Mouse (Mus musculus): ENCODE results near the gene Gm7978.
"Not testable (repeated sequence)": the region's sequence is repeated elsewhere in the genome, so short reads cannot be mapped to it uniquely, and the experiment has no call there.

Gene Gm7978

GRCm38 (mm10) chr5:95736073-95736472 lies at the start of gene Gm7978:
TSS of gene Gm7978 (minus strand) at chr5:95736173.
- not testable (repeated sequence) for DNase-seq (ENCODE audit: low read depth, low spot score)

GRCm38 (mm10) chr5:95775690-95776089 lies 39.7 kb upstream of the Gm7978 start, which contains the start of gene E330014E10Rik:
TSS of gene E330014E10Rik (plus strand) at chr5:95775990.
- not testable (repeated sequence) for DNase-seq (ENCODE audit: low read depth, low spot score)

DNA sequence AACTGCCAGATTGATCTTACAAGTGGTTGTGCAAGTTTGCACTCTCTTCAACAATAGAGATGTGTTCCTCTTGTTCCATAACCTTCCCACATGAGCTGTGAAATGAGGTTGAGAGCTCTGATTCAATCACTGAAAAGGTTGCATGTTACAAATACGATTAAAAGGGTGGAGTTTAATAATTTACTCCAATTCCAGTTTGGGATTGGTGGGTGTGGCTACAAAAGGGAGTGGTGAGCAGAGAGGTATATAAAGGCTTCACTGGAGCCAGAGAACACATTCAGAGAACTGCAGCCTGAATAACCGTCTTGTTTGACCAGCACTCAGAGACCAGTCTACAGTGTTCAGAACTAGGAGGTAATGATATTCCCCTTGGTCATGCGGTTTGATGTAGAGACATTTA lies 5.7 kb upstream of the Gm7978 start, which contains the start of gene Gm7982:
Gene Gm7982, plus strand, starts transcription at position 301 of the 400 bp plus-strand sequence.
- DNase-seq (ENCODE audit: low read depth, low spot score): not testable (repeated sequence)
